Comparison of ENCODE assay signal across 32 mouse cellular contexts in the genomic region with DNA sequence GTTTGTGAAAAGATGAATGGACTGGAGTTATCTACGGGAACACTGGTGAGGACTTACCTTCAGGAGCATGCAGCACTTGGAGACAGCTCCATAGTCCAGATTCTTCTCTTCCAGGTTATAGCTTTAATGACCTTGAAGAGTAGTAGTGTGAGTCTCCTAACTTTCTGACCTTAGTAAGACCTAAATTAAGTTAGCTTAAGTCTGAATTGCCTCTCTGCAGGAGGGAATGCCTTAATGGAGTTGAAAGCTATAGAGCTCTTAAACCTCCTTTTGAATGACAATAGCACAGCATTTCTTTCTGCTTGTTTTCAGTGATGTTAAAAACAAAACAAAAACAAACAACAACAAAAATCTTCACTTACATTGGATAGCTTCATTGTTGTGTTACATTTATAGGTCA.
"Had no signal": no experiment of that assay in that cellular context is flagged by ENCODE, and none has a peak within 500 bp of the region (broad histone marks: within the 10 kb centered on the region; RNA-seq: fewer than 3 reads in every experiment).

No protein-coding gene starts in this region.

- H3K4me2 ChIP-seq: heart, embryonic 12.5 days; heart, embryonic 13.5 days; heart, embryonic 15.5 days; hindbrain, embryonic 12.5 days; hindbrain, embryonic 13.5 days; hindbrain, embryonic 14.5 days; hindbrain, embryonic 15.5 days; intestine, embryonic 15.5 days; kidney, embryonic 15.5 days had no signal

- H3K9ac ChIP-seq: heart, embryonic 12.5 days; heart, embryonic 13.5 days; heart, embryonic 15.5 days; hindbrain, embryonic 12.5 days; hindbrain, embryonic 13.5 days; hindbrain, embryonic 14.5 days; hindbrain, embryonic 15.5 days; intestine, embryonic 15.5 days; kidney, embryonic 15.5 days had no signal

- DNase-seq: heart, postnatal 10 days; heart, postnatal 14 days; heart, postnatal 36 days; heart, postnatal 4 days; kidney, adult 11 months; kidney, adult 18-20 months; kidney, adult 2 months; kidney, adult 8-10 months; kidney, adult 9 months; kidney, postnatal 10 days; kidney, postnatal 14 days; kidney, postnatal 25 days; kidney, postnatal 36 days; kidney, postnatal 4 days; layer of hippocampus, adult 9-11 months; layer of hippocampus, postnatal 36 days had no signal

- ATAC-seq: hindbrain, embryonic 16.5 days; inflammation-experienced regulatory T-cells, adult 6 months; intestine, embryonic 15.5 days; intestine, embryonic 16.5 days; intestine, postnatal 0 days had no signal

- H3K27ac ChIP-seq: heart, embryonic 13.5 days; heart, embryonic 15.5 days; hindbrain, embryonic 10.5 days; hindbrain, embryonic 12.5 days; hindbrain, embryonic 13.5 days; hindbrain, embryonic 14.5 days; hindbrain, embryonic 15.5 days; intestine, embryonic 15.5 days; kidney, embryonic 15.5 days; kidney, postnatal 0 days; layer of hippocampus, adult 2 months had no signal

- H3K27me3 ChIP-seq: heart, embryonic 12.5 days; heart, embryonic 13.5 days; heart, embryonic 15.5 days; hindbrain, embryonic 12.5 days; hindbrain, embryonic 13.5 days; hindbrain, embryonic 15.5 days; intestine, embryonic 15.5 days; kidney, embryonic 15.5 days had no signal

- H3K9me3 ChIP-seq: heart, embryonic 12.5 days; heart, embryonic 13.5 days; heart, embryonic 15.5 days; hindbrain, embryonic 10.5 days; hindbrain, embryonic 12.5 days; hindbrain, embryonic 13.5 days; hindbrain, embryonic 15.5 days; intestine, embryonic 15.5 days; kidney, embryonic 15.5 days had no signal

- H3K4me1 ChIP-seq: heart, embryonic 12.5 days; heart, embryonic 13.5 days; heart, embryonic 15.5 days; hindbrain, embryonic 10.5 days; hindbrain, embryonic 12.5 days; hindbrain, embryonic 13.5 days; hindbrain, embryonic 15.5 days; intestine, embryonic 15.5 days; kidney, embryonic 15.5 days had no signal

- H3K4me3 ChIP-seq: heart, embryonic 12.5 days; heart, embryonic 13.5 days; heart, embryonic 15.5 days; hindbrain, embryonic 10.5 days; hindbrain, embryonic 12.5 days; hindbrain, embryonic 13.5 days; hindbrain, embryonic 15.5 days; intestine, embryonic 15.5 days; kidney, embryonic 15.5 days; layer of hippocampus, adult 2 months had no signal

- H3K36me3 ChIP-seq: heart, embryonic 12.5 days; heart, embryonic 13.5 days; heart, embryonic 15.5 days; hindbrain, embryonic 10.5 days; hindbrain, embryonic 12.5 days; hindbrain, embryonic 13.5 days; hindbrain, embryonic 15.5 days; intestine, embryonic 15.5 days; kidney, embryonic 15.5 days had no signal
